9 mouse cellular contexts compared by ENCODE assay signal in the genomic region with DNA sequence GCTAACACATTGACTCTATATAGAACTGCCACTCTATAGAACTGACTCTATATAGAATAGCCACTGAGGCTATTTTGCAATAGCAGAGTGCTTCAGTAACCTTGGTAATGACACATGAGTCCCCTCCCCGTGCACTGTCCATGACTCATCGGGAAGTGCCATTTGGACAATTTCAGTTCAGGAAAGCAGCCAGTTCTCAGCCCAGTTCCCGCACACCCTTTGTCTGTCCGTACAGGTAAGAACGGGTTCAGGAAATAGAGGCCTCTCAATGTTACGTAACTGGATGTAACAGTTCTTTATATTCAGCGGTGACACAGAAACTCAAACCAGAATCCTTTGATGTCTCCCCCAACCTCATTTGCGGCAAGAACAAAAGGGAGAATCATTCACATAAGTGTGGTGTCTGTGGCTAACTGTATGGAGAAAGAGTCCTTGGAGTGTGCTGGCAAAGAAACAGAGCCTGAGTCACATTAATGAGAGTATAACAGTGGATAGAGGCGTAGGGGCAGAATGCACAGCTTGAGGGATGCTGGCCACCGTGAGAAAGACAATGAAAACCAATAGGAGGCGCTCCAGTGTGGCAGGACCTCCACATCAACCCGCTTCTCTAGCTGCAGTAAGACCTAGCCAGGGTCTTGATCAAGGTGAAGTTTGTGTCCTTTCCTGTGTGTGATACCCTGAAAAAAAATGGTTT.
A peak's percentile ranks its signal among the peaks of the same experiment; 100 is the strongest.
DNase-seq lines count a peak whose midpoint lies in the region; ATAC-seq and TF ChIP-seq lines count a peak whose summit lies in the region.
"Had no signal": no experiment of that assay in that cellular context is flagged by ENCODE, and none has a peak within 500 bp of the region (broad histone marks: within the 10 kb centered on the region; RNA-seq: fewer than 3 reads in every experiment).

No protein-coding gene starts in this region.

- TF ChIP-seq EP300 in liver, postnatal 0 days (IDR thresholded peaks at IDR 0.05; ENCODE audit: low read depth): no peak

- WGBS in liver, postnatal 0 days (ENCODE audit: insufficient replicate concordance): 56% methylated on average over 12 of the region's 12 CpGs
- 65% methylated on average over 12 of the region's 12 CpGs for WGBS in midbrain, embryonic 11.5 days

- peak; percentile 60 for ATAC-seq in liver, postnatal 0 days
- peak; percentile 55; the same call in 1 of the 2 replicates for ATAC-seq in midbrain, embryonic 11.5 days (ENCODE audit: low FRiP score)
- ATAC-seq: inflammation-experienced regulatory T-cells, adult 6 months had no signal

- no peak for TF ChIP-seq CTCF in liver, postnatal 0 days (IDR thresholded peaks at IDR 0.05; ENCODE audit: low read depth)

- H3K9ac ChIP-seq in liver, postnatal 0 days (replicated peaks): no peak overlapping the region
- H3K9ac ChIP-seq in midbrain, embryonic 11.5 days (ENCODE audit: low read length): no peak overlapping the region

- no peak overlapping the region for H3K4me3 ChIP-seq in liver, postnatal 0 days (ENCODE audit: low read depth, low read length)
- H3K4me3 ChIP-seq in midbrain, embryonic 11.5 days (ENCODE audit: low read depth, low read length): no peak overlapping the region

- DNase-seq in liver, postnatal 0 days: no peak
- no peak for DNase-seq in liver
- peak; percentile 20 to 52 for DNase-seq in adrenal gland, adult 18-20 months (ENCODE audit: low spot score in 2 of 2)
- DNase-seq in fat pad, adult 2 months (ENCODE audit: extremely low read depth, low read depth, low spot score): peak; percentile 14
- DNase-seq in midbrain, embryonic 11.5 days (ENCODE audit: low spot score, missing footprints): peak; percentile 78
- DNase-seq in heart, postnatal 4 days: no peak
- no peak for DNase-seq in kidney, postnatal 10 days
- no peak for DNase-seq in kidney, adult 11 months

- no peaks in the 10 kb centered on the region for H3K36me3 ChIP-seq in liver, postnatal 0 days (replicated peaks; ENCODE audit: insufficient read depth, low read length)
- H3K36me3 ChIP-seq in midbrain, embryonic 11.5 days (ENCODE audit: control insufficient read depth, insufficient read depth, low read length): no peaks in the 10 kb centered on the region

- no peak overlapping the region for H3K27ac ChIP-seq in liver, postnatal 0 days (ENCODE audit: low read depth)
- no peak overlapping the region for H3K27ac ChIP-seq in midbrain, embryonic 11.5 days (ENCODE audit: low read depth, low read length)

- H3K4me1 ChIP-seq in liver, postnatal 0 days (ENCODE audit: insufficient read depth): no peaks in the 10 kb centered on the region
- H3K4me1 ChIP-seq in midbrain, embryonic 11.5 days (ENCODE audit: control insufficient read depth, insufficient read depth, low read length): no peaks in the 10 kb centered on the region

- H3K27me3 ChIP-seq in liver, postnatal 0 days (ENCODE audit: insufficient read depth, low read length): no peaks in the 10 kb centered on the region
- H3K27me3 ChIP-seq in midbrain, embryonic 11.5 days (ENCODE audit: control insufficient read depth, insufficient read depth, low read length): no peaks in the 10 kb centered on the region

- no peak overlapping the region for H3K4me2 ChIP-seq in liver, postnatal 0 days (ENCODE audit: low read depth, low read length)
- H3K4me2 ChIP-seq in midbrain, embryonic 11.5 days: no peak overlapping the region

- no peaks in the 10 kb centered on the region for H3K9me3 ChIP-seq in liver, postnatal 0 days (ENCODE audit: low read length)
- H3K9me3 ChIP-seq in midbrain, embryonic 11.5 days (ENCODE audit: control insufficient read depth, low read length): no peaks in the 10 kb centered on the region

Comparison
In these comparisons a context has a peak if more than half of its experiments do, and no peak if none do; other contexts are left out.
1. DNase-seq: peak in adrenal gland, adult 18-20 months (2 of 2), fat pad, adult 2 months (single experiment) and midbrain, embryonic 11.5 days (single experiment); none in liver, postnatal 0 days (single experiment), liver (single experiment), heart, postnatal 4 days (single experiment), kidney, postnatal 10 days (single experiment) and kidney, adult 11 months (single experiment).